Mouse (Mus musculus) retina, adult 2 months (tissue): ENCODE measurements around the gene Pqlc2.
A peak's percentile ranks its signal among the peaks of the same experiment; 100 is the strongest.

Experiments used
- DNase-seq: peaks from one replicate; pipeline ENCODE4 v3.0.0-alpha.2; 2012; ENCODE audit warnings: low read depth, low spot score

Pqlc2 gene

GRCm38 (mm10) chr4:139310171-139310898, at the start of gene Pqlc2, which contains the start of gene Akr7a5:
Gene Pqlc2, minus strand, starts transcription at chr4:139310708.
Gene Akr7a5, plus strand, starts transcription at chr4:139310744.
- DNase-seq = peak; percentile 86

- DNase-seq = no peak
Measured at GRCm38 (mm10) chr4:139357211-139357610, 46.7 kb upstream of the Pqlc2 start.

DNA sequence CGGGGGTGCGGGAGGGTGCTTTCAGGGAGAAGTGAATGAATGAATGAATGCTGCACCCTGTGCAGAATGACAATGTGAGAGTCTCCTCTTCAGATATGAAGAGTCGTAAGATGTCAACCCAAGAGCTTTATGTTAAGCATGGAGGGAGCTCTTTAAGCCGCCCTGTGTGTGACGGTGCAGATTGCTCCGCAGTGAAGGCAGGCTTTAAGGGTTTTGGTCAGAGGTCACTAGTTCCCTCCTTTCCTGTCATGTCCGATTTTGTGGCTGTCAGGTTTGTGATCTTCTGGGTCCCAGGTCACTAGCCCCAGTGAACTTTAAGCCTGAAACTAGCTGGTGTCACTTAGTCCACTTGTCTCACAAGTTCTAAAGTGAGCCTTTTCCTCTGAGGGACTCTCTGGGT, 42.3 kb upstream of the Pqlc2 start:
- no peak for DNase-seq

GRCm38 (mm10) chr4:139351931-139352711, 41.6 kb upstream of the Pqlc2 start, which contains the start of the genes Mrto4, Emc1 and Ubr4:
Gene Mrto4, minus strand, starts transcription at chr4:139352576.
Gene Emc1, plus strand, starts transcription at chr4:139352587.
Gene Ubr4, plus strand, starts transcription at chr4:139352609.
- DNase-seq = peak; percentile 72

GRCm38 (mm10) chr4:139345416-139346019, 35.0 kb upstream of the Pqlc2 start:
- DNase-seq = no peak

- no peak for DNase-seq
Measured at GRCm38 (mm10) chr4:139343718-139344117, 33.2 kb upstream of the Pqlc2 start.

- peak; percentile 46 for DNase-seq
Measured at GRCm38 (mm10) chr4:139341556-139342233, 31.2 kb upstream of the Pqlc2 start.

- no peak for DNase-seq
Measured at GRCm38 (mm10) chr4:139340835-139341234, 30.3 kb upstream of the Pqlc2 start.

GRCm38 (mm10) chr4:139338145-139338544, 27.6 kb upstream of the Pqlc2 start:
- DNase-seq = no peak

DNA sequence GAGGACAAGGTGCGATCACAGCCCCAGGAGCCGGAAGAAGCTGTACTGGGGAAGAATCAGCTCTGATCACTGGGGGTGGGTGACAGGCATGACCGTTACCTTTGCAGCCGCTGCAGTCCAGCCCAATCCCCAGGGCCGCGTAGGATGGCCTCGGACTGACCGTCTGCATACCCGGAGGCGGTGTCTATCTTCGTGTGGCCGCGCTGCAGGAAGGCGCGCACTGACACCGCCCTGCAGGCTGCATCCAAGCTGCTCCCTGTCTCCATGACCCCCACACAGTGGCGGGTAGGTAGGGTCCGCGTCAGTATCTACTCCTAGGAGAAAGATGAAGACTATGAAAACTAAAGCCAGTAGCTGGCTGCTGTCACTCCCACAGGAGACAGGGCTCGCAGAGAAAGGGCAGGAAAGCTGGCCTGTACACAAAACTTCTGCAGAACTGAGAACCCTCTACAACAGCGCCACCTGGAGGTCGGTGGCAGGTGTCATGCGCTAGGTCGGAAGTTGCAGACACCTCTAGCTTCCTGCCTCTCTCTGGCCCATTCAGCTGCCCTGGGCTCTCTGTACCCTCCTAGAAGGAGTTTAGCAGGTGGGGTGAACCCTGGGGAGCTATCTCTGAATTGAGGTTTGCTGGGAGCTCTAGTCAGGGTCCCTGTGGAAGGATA, 26.4 kb upstream of the Pqlc2 start:
- DNase-seq = peak; percentile 53

DNA sequence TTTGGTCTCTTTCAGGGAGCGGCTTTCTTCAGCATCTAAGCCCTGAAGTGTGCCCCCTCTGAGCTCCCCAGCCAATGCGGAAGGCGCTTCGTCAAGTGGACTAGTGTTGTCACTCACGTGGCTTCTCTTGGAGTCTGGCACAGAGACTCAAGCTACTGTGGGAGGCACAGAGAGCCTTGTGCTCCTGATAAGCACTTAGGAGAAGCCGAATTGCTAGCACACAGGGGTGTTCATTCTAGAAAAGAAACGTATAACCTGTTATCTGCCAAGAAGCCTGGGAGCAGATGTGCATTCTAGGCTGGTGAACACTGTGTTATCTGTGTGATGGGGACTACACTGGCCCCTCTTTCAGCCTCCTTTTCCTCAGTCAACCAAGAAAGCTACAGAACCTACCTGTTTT, 25.0 kb upstream of the Pqlc2 start:
- DNase-seq = no peak

- DNase-seq = no peak
Measured at GRCm38 (mm10) chr4:139334631-139335295, 24.3 kb upstream of the Pqlc2 start.

DNA sequence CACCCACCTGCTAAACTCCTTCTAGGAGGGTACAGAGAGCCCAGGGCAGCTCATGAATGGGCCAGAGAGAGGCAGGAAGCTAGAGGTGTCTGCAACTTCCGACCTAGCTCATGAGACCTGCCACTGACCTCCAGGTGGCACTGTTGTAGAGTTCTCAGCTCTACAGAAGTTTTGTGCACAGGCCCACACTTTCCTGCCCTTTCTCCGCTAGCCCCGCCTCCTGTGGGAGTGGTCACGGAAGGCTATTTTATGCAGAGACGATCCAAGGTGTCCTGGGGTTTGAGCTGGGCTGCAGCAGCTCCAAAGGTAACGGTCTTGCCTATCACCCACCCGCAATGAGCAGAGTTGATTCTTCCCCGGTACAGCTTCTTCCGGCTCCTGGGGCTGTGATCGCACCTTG, 20.1 kb upstream of the Pqlc2 start:
- no peak for DNase-seq

DNA sequence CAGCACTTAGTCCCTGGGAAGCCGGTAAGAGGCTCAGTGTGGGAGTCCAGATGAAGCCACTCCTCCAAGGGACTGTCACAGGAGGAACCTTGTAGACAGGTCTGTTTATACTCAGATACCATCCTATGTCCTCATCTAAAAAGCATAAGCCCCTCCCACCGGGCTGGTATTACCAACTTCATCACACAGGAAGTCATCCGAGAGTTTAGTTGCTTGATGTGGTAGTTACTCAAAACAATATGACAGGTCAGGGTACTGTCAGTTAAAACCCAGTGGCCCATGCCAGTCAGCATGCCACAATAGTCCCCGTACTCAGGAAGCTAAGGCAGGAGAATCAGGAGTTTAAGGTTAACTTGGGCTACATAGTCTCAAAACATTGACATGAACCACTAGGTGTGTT, 9.2 kb upstream of the Pqlc2 start:
- DNase-seq = no peak

DNA sequence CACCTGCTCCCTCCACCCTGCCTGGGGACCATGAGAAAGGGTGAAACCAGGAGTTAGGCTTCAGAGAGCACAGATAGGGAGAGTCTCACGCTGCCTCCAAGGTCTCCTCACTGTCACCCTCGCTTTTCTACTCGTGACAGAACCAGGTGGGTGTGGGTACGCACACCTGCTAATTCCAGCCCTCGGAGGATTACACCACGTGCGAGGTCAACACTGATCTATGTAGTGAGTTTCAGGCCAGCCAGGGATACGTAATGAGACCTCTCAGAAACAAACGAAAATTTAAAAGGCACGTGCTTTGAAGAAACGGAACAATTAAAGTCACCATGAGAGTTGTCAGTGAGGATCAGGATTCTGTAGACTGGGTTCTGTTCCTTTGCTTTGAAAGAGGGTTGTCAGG, 7.9 kb upstream of the Pqlc2 start:
- no peak for DNase-seq

- no peak for DNase-seq
Measured at GRCm38 (mm10) chr4:139312632-139313031, 2.1 kb upstream of the Pqlc2 start.

DNA sequence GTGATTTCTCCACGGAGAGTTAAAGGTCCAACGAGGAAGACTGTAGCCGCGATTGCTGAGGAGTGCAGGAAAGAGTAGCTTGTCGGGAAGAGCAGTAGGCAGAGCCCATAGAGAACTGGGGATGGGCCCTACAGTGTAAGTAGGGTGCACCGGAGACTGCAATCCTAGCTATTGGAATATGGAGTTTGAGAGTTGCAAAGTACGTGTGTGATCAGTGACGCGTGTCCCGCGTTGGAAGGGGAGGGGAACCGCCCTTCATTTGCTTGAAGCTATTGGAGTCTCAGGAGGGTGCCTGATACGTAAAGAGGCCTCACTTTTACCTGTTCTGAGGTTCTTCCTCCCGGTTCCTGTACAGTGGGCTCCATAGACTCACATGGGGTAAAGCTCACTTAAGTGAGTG, 1.2 kb upstream of the Pqlc2 start:
- DNase-seq = no peak

DNA sequence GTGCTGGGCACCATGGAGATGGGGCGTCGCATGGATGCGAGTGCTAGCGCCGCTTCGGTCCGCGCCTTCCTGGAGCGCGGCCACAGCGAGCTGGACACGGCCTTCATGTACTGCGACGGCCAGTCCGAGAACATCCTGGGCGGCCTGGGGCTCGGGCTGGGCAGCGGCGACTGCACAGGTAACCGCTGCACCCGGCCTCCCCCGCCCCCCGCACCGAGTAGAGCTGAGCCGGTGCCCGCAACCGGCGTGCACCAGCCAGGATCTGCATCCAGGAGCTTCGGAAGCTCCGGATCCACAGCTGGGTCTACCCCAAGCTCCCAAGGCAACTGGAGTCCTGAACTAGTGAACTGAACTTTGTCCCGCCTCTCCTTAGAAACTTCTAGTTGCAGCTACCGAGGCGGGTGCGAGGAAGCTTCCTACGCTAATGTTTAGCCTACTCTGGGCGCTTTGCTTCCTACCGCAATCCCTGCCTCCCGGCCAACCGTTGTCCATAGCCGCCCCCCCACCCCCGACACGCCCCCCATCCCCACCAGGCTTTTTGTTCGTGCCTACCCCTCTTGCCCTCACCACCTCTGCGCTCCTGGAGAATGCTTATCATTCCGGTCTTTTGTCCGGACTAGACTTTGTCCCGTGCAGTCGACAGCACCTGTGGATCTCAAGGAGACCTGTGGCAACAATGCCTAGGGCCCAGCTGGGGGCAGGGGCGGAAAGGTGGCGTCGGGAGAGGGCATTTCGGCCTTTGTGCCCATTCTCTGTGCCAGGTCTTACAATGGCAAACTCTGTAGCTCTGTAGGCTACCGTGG, 592 bp upstream of the Pqlc2 start:
- no peak for DNase-seq

GRCm38 (mm10) chr4:139309651-139310050, 857 bp downstream of the Pqlc2 start:
- DNase-seq = no peak

GRCm38 (mm10) chr4:139307916-139308315, 2.6 kb downstream of the Pqlc2 start:
- no peak for DNase-seq
